ENCODE assay signal across 10 mouse cellular contexts in the genomic region with DNA sequence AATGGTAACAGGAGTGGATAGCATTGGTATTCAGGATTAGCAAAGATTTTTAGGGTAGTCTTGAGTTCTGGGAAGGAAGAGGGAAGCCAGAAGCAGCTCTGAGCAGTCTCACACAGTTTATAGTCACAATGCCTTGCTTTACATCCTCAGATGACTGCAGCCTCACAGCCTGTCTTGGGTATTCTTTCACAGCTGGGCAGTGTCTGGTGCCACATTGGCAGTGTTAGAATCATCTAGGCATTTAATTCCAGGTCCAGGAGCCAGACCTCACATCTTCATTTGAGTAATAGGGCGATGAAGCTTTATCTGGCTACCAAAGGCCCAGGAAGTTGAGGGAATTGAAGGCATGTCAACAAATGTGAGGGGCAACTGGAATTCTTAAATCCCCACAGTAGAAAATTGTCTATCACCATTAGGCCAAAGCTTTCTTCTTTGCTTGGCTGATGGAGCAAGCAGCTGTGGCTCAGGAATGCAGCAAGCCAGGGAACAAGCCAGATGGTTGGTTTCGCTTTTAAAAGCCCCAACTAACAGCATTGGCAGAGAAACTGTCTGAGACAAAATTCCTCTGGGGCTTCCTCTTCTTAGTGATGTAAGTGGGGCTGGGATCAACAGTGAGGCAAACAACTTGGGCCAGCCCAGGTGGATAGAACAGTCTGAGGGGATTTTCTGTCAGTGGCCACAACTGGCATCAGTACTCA. TPM values are rescaled to one million over a fixed set of nuclear protein-coding genes. Genes with fewer than 3 reads are reported as not detected.
DNase-seq lines count a peak whose midpoint lies in the region; ATAC-seq and TF ChIP-seq lines count a peak whose summit lies in the region.
"Had no signal": no experiment of that assay in that cellular context is flagged by ENCODE, and none has a peak within 500 bp of the region (broad histone marks: within the 10 kb centered on the region; RNA-seq: fewer than 3 reads in every experiment).

No protein-coding gene starts in this region.

- DNase-seq in neural tube, embryonic 10.5 days (ENCODE audit: extremely low spot score, low spot score) = no peak
- peak; percentile 82 for DNase-seq in kidney, postnatal 0 days (ENCODE audit: low spot score)
- peak; percentile 46 to 63 for DNase-seq in lung, postnatal 4 days
- DNase-seq in cerebellum, postnatal 25 days = no peak
- no peak for DNase-seq in thymus, postnatal 10 days (ENCODE audit: low spot score in 2 of 2)

- H3K9me3 ChIP-seq in neural tube, embryonic 13.5 days = no peaks in the 10 kb centered on the region
- no peaks in the 10 kb centered on the region for H3K9me3 ChIP-seq in kidney, postnatal 0 days (replicated peaks; ENCODE audit: low read length)

- TF ChIP-seq CTCF in embryonic fibroblast, embryonic 13.5 days (IDR thresholded peaks at IDR 0.05; ENCODE audit: borderline replicate concordance, insufficient read depth, low read length) = no peak
- TF ChIP-seq CTCF in kidney, postnatal 0 days (IDR thresholded peaks at IDR 0.05; ENCODE audit: low read depth) = no peak

- no peaks in the 10 kb centered on the region for H3K36me3 ChIP-seq in neural tube, embryonic 13.5 days
- H3K36me3 ChIP-seq in kidney, postnatal 0 days (ENCODE audit: insufficient read depth, low read length) = no peaks in the 10 kb centered on the region

- WGBS in neural tube, embryonic 13.5 days = 84% methylated on average over 2 of the region's 2 CpGs
- WGBS in kidney, postnatal 0 days = 44% methylated on average over 2 of the region's 2 CpGs

- H3K4me1 ChIP-seq in neural tube, embryonic 13.5 days (replicated peaks) = peaks cover 7% of the 10 kb centered on the region; the same call in 1 of the 2 replicates
- H3K4me1 ChIP-seq in embryonic fibroblast, embryonic 13.5 days (ENCODE audit: control insufficient read depth, insufficient read depth, low read length) = peaks cover 4% of the 10 kb centered on the region; the same call in 1 of the 2 replicates
- H3K4me1 ChIP-seq in kidney, postnatal 0 days (replicated peaks; ENCODE audit: insufficient read depth, low read length) = no peaks in the 10 kb centered on the region

- peak overlapping the region; percentile 46 for H3K27ac ChIP-seq in neural tube, embryonic 13.5 days (replicated peaks)
- H3K27ac ChIP-seq in embryonic fibroblast, embryonic 13.5 days (ENCODE audit: insufficient read depth, low read length) = peak overlapping the region; percentile 27
- H3K27ac ChIP-seq in kidney, postnatal 0 days = no peak overlapping the region

- TF ChIP-seq POLR2A in embryonic fibroblast, embryonic 13.5 days (IDR thresholded peaks at IDR 0.05; ENCODE audit: low read depth, low read length) = no peak

- H3K27me3 ChIP-seq in neural tube, embryonic 13.5 days = no peaks in the 10 kb centered on the region
- no peaks in the 10 kb centered on the region for H3K27me3 ChIP-seq in kidney, postnatal 0 days (ENCODE audit: insufficient read depth, low read length)

- no peak for ATAC-seq in neural tube, embryonic 13.5 days (ENCODE audit: low read depth)
- ATAC-seq in kidney, postnatal 0 days (replicated peaks; ENCODE audit: low FRiP score, low read depth) = no peak
- no peak for ATAC-seq in activated CD4-positive, CD25-positive, alpha-beta regulatory T cell, adult 4 months

- H3K4me3 ChIP-seq in neural tube, embryonic 13.5 days = no peak overlapping the region
- no peak overlapping the region for H3K4me3 ChIP-seq in embryonic fibroblast, embryonic 13.5 days (ENCODE audit: insufficient read depth, low read length)
- no peak overlapping the region for H3K4me3 ChIP-seq in kidney, postnatal 0 days (replicated peaks; ENCODE audit: low read depth, low read length)

- no peak overlapping the region for H3K4me2 ChIP-seq in neural tube, embryonic 13.5 days
- no peak overlapping the region for H3K4me2 ChIP-seq in kidney, postnatal 0 days (ENCODE audit: low read length)

- no peak overlapping the region for H3K9ac ChIP-seq in neural tube, embryonic 13.5 days
- no peak overlapping the region for H3K9ac ChIP-seq in kidney, postnatal 0 days (ENCODE audit: low read depth, low read length)

RNA-seq across cellular contexts. Expression of a gene that starts 30.9 kb away (rescaled TPM):
- not detected in 2 replicates for polyA plus RNA-seq in neural tube, embryonic 13.5 days (2015; fragmentation: Nextera tagmentation; extraction: Ambion mirVana)
- 0.25 and 0.87 TPM in 2 replicates for polyA plus RNA-seq in embryonic fibroblast, embryonic 13.5 days (2011; ENCODE audit: insufficient read length, low read depth, missing spikeins)
- polyA plus RNA-seq in kidney, postnatal 0 days (2015; fragmentation: Nextera tagmentation; extraction: Ambion mirVana) = 0.06 TPM in 1 of 2 replicates, not detected in the other
- polyA plus RNA-seq in activated CD4-positive, CD25-positive, alpha-beta regulatory T cell, adult 4 months (2017; shearing (Covaris generic)) = not detected
- polyA plus RNA-seq: large intestine, adult 2 months; small intestine, adult 2 months had no signal

Comparison
In these comparisons a context has a peak if more than half of its experiments do, and no peak if none do; other contexts are left out.
1. DNase-seq: peak in kidney, postnatal 0 days (single experiment) and lung, postnatal 4 days (2 of 2); none in neural tube, embryonic 10.5 days (single experiment), cerebellum, postnatal 25 days (0 of 2) and thymus, postnatal 10 days (0 of 2).